Mouse (Mus musculus): Measurements from ENCODE around the gene Borcs8.

Borcs8 gene

DNA sequence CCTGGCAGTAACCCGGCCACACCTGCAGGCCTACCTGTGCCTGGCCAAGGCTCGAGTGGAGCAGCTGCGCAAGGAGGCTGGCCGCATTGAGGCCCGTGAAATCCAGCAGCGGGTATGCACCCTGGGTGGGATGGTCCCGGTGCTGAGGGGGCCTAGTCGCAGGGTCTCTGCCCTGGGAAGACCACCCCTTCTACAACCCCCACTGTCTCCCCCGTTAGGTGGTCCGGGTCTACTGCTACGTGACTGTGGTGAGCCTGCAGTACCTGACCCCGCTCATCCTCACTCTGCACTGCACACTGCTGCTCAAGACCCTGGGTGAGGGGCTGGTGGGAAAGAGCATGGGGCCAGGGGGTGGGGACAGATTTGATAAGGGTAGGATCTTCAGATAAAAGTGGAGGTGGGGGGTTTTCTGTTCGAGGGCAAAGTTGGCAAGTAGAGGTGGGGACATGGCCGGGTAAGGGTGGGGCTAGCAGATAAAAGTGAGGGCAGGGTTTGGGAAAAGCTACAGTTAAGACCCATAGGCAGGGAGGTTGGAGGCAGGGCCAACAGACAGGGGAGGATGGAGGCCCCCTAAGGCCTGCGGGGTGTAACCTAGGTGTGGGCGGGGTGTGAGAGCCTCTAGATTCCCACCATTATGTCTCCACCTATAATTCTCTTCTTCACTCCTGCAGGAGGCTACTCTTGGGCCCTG is 42.1 kb downstream of the Borcs8 start:
- DNase-seq = no peak

DNA sequence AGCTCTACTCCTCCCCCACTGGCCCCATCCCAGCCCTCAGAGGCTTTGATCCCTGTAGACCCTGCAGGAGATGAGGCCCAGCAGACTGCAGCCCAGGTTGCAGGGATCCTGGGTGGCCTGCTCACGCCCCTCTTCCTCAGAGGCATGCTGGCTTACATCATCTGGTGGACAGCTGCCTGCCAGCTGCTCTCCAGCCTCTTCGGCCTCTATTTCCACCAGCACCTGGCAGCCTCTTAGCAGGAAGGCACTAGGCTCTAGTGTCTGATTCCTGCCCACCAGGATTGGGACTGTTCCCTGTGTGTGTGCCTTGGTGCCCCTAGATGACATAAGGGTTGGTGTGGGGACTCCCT is 42.6 kb downstream of the Borcs8 start:
- no peak for DNase-seq

DNA sequence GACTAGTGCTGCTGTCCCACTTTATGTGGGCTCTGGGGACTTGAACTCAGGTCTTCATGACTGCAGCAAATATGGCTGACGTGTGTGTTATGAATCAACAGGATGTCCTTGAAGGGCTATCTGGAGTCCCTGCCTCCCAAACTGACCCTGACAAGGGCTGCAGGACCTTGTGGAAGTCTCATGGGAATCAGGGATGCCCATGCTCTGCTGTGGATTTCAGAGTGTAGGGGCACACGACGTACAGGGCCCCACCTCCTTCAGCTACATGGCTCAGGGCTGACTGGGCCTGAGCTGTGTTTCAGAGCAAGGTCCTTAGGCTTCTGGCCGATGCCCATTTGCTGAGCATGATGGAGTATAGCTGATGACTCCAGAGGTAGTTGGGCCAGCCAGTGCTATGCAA is 43.9 kb downstream of the Borcs8 start:
- no peak for DNase-seq

DNA sequence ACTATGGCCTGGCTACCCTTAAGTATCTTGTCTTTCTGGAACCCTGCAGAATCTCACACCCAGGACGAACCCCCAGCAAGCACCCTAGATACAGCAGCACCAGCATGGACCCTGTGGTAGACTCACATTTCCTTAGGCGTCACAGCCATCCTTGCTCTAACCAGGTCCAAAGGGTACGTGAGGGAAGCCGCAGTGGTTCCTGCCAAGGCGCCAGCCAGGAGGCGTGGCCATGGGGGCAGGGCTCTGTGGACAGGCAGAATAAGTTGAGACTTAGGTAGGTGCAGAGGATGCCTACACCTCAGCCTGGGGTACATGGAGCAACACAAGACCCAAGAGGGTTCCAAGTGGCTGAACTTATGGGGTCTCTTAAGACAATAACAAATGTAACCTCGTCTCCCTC is 49.4 kb downstream of the Borcs8 start:
- DNase-seq = no peak

DNA sequence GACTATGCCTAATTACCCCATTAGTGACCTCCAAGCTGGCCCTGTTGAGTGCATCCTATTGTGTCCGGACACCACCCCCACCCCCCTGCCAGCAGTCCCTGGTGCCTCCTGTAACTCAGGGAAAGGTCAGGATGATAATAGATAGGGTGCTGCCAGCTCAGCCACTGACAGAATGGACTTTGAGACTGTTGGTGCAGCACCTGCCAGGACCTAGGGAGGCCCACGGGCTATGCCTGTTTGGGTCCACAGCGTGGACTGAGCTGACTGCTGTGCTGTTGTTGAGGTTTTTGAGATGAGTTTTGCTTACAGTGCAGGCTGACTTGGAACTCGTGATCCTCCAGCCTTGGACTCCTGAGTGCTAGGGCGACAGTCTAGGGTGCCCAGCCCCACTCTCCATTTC is 53.9 kb downstream of the Borcs8 start:
- no peak for DNase-seq

DNA sequence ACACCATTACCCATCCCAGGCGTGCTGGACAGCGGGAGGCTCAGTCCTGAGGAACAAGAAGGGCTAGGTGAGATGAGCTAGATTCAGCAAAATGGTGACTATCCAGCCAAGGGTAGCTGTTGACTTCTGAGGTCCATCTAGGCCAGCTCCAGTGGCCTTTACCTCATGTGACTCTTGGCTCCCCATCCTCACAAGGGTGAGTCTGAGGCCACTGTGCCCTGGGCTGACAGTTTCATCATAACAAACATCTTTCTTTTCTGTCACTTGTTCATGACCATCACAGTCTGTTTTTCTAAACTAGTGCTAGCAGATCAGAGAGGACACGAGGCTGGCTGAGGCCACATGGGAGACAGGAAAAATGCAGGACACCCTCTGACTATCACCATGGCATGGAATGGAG is 54.9 kb downstream of the Borcs8 start:
- no peak for DNase-seq

DNA sequence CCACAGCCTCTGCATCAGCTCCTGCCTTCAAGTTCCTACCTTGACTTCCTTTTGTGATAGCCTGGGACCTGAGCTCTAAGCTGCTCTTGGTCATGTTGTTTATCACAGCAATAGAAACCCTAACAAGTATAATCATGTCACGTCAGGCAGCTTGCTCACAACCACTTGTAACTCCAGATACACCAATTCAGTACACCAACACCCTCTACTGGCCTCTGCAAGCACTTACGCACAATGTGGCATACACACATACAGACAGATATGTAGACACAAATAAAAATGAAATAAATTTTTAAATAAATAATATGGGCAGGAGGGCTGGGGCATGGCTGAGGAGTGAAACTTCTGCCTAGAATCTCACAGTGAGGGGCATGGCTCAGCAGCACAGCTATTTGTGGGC is 56.5 kb downstream of the Borcs8 start:
- no peak for DNase-seq
